Mouse (Mus musculus): Measurements from ENCODE around the gene Entpd1.
"Not testable (repeated sequence)": the region's sequence is repeated elsewhere in the genome, so short reads cannot be mapped to it uniquely, and the experiment has no call there.

The Entpd1 gene

DNA sequence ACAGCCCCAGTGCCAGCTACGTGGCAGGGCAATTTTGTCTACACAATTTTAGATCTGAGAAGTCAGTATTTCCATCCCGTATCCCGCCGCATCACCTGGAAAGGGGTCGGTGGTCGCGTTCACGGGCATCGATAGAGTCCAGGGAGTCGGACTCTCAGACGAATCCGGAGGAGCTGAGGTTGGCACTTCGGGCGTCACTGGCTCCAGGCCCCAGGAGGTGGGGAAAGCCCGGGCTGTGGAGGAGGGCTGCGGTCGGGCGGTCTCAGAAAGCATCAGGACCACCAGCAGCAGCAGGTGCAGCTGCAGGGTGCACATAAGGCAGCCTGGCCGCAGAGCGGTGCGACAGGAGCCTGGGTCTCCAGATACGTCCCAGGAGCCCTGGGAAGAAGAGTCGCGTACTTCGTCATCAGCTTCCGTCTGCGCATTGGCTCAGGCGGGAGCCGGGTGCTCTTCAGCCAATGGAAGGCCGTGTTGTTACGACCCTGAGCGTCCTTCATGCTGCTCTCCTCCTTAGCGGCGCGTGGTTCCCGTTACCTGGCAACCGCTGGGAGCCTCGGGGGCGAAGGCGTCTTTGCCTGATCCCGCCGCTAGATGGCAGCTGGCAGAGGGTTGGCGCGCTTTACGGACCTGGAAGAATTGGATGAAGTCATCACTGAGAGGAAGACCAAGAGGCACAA, at the start of gene Entpd1, which contains the start of gene Tctn3:
Gene Entpd1, plus strand, starts transcription at position 537 of the 677 bp plus-strand sequence.
Gene Tctn3, minus strand, starts transcription at position 404 of the 677 bp plus-strand sequence.
- DNase-seq (ENCODE audit: low read depth), result peak; percentile 94

DNA sequence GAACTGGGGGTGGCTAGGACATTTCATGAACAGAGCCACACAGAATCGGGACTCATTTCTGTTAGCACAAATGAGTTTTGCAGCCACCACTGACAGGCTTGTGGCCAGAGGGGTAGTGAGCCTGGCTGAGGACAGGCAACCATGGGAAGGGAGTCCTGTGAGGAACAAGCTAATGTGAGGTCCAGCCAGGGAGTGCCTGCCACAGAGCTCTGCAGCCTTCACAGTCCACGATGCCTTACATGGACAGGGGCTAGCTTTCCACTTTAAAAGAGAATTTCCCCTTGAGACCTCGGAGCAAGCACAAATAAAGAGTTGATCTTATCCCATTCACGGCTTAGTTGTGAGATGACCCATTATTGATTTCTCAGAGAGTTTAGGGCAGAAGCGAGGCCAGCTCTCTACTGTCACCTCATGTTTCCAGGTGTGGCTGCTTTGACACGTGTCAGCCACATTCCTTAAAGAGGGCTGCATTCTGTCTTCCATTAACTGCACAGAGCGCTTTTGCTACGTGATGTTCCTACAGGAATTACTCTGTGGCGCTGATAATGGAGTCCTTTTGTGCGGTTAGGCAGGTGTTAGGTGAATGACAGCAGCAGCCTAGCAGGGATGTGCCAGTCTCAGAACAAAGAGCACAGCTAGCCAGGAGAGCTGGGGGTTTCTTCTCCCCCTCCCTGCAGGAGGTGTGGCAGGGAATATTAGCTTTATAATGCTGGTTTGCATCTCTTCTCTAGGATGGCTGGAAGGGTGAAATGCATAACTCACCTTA, 48.1 kb upstream of the Entpd1 start:
- DNase-seq (ENCODE audit: low read depth), result no peak

DNA sequence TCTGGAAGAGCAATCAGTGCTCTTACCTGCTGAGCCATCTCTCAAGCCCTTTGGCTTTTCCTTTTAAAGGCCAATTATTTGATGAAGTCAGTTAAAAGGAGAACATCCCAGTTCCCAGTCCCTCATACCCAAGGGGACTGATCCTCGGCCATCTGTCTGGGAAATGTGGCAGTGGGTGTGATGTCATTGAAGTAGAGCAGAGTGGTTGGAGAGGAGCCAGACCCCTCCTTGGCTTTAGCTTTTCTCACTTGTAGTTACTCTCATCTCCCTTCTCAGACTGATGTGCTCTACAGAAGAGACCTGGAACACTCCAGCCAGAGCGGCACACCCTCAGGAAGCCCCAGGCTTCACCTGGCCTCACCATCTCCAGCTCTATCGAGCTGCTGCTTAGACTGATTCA, 44.5 kb upstream of the Entpd1 start:
- DNase-seq (ENCODE audit: low read depth), result no peak

DNA sequence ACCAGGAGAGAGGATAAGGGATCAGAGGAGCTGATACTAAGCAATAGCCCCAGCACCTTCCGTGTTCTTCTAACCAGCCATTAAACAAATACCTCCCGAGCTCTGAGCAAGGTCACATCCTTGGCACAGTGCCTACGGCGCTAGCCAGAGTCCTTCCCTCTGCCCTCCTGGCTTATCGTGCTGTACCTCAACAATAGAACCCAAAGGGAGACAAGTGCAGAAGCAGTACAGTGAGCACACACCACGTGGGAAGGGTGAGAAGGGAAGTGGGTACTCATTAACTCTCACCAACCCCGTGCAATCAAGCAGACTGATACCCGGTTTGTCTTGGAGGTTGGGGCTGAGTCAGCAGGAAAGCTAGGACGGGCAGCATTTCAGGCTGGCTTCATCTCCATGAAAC, 41.4 kb upstream of the Entpd1 start:
- no peak for DNase-seq (ENCODE audit: low read depth)

DNA sequence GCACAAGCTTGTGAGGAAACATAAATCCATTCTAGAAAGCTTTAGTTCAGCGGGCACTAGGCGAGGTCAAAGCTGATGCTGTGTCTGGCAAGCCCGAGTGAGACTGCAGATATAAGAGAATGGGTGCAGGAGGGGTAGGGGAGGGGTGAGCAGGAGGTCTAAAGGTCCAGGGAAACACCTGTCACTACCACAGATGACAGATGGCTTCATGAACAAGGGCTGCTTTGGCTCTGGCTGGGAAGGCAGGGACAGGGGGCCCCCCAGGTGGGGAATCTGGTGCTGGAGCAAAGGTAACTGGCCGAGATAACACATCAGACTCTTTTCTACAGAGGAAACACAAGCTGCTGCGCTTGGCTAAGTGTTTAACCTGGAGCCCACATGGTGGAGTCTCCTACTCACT, 36.7 kb upstream of the Entpd1 start:
- DNase-seq (ENCODE audit: low read depth), result no peak

DNA sequence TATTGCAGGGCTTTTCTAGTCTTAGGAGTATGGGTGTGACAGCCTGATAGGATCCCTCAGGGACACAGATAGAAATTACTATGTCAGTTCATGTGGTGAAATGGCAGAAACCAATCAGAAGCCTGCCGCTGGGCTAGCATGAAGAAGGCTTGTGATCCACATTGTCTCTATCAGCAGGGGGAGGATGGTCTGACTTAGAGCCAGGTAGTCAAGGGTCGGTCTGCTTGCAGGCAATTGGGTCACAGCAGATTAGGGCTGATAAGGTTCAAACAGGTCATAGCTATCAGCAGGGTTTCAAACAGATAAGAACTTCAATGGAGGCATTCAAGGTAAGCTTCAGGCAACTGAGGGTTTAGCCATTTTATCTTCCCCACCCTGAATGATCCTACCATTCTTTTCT, 31.3 kb upstream of the Entpd1 start:
- DNase-seq (ENCODE audit: low read depth), result no peak

DNA sequence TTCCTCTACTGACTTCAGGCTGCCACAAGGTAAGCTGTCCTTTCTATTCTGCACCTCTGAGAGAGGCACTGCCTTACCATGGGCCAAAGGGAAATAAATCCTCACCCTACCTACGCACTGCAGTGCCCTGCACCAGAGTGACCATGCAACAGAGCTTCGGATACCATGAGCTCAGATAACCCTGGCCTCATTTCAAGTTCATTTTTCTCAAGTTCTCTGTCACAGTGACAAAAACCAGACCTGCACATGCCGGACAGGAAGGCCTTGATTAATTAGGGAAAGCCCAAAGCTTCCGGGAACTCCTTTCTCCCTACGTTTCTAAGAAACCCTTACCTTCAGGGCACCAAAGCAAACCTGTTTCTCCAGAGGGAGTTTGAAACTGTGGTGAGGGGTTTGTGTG, 30.5 kb upstream of the Entpd1 start:
- no peak for DNase-seq (ENCODE audit: low read depth)

DNA sequence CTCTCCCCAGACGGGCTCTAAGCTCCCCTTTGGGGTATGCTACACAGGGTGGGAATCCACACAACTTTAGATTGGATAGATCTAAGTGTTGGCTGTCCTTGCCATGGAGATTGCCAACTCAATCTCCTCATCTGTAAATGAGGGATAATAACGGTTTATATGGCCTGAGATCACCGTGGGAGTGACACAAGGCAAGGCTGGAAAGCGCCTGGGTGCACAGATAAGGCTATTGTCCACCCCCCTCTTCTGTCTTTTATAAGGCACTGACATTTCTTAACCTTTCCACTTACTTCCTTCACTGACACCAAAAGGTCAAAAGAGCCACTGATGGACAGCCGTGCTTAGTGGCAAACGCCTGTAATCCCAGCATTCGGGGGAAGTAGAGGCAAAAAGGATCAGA, 25.3 kb upstream of the Entpd1 start:
- no peak for DNase-seq (ENCODE audit: low read depth)

DNA sequence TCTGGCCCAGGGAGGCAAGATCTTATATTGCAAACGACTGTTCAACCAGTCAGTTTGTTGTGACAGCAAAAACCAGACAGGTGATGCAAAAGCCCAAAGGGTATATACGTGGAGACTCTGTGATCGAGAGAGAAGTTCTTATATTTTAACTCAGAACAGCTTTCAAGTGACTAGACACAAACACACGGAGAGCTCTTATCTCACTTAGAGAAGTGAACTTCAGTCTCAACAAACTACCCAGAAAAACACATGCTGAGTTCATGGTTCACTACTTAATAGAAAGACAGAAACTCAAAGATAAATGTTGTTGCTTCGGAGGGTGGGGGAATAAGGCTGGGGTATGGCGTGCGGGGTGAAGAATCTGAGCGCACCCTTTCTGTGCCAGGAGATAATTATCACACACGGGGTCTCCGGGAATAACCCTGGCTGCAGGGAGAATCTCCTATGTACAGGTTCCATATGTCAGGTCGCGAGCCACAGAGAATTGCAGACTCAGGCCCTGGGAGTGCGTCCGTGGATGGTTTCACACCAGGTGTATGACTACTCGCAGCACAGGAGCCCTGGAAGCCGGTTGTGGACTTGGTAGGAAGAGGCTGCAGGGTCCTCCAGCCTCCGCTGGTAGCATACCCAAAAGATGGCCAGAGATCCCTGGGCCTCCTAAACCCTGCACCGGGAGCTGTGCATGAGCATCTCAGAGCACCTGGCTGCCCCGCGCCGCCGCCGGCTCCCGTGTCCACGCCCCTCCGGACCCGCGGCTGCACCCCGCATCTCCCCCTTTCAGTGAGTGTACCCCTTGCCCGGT, 24.5 kb upstream of the Entpd1 start:
- DNase-seq (ENCODE audit: low read depth), result no peak

DNA sequence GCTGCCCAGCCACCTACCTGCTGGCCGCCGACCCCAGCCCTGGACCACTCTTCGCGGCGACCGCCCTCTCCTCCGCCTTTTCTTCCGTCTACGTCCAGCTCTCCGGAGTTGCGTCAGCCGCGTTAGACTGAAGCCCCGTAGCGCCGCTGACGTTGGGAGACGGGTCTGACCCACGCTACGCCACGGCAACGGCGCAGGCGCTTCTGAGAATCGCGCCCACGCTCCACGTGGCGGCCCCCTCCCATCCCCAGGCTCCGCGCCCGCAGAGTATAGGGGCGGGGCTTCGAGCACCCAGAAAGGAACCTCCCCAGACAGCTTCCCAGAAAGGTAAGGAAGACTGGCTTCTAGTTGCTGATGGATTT, 23.9 kb upstream of the Entpd1 start, which contains the start of gene Aldh18a1:
Gene Aldh18a1, minus strand, starts transcription at position 171 of the 362 bp plus-strand sequence.
- DNase-seq (ENCODE audit: low read depth), result peak; percentile 89

DNA sequence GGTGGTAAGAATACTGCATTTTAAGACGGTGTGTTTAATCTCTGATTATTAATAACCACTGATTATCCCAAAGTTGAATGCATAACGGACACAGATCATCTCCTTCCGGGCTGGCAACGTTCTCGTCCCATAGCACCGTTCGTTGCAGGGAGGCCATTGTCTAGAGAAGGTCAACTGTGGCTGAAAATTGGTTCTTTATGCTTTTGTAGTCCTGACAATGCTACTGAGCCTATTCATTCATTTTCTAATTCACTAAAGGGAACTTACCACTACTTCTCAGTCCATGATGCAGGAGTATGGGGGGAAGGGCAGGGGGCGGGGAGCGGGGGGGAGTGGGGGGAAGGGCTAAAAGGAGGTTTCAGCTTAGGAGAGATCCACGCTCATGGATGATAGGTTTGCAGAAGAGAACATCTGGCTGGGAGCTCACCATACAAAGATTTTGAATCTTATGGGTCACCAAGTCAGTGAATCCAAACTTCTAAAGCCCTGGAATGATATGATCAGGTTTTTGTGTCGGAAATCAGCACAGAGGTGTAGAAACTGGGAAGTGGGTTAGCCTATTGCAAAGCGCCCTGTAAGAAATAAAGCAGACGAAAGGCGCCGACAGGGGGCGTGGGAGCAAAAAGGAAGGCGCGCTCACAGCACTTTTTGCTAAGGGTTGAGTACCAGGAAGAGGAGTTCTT, 23.2 kb upstream of the Entpd1 start:
- peak; percentile 86 for DNase-seq (ENCODE audit: low read depth)

DNA sequence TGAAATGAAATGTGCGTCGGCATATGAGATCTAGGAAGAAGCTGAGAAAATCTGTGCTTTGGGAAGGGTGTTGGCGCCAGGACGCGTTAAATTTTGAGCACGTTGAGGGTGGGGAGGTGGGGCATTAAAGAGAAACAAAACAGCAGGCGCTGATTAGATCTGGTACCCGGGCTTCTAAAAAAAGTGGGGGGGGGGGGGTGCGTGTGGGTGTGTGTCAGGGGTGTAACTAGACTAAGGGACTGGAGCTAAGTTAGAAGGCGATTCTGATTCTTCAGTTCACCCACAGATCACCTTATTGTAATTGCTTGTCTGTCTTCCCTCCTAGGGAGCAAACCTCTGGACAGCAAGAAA, 22.7 kb upstream of the Entpd1 start:
- DNase-seq (ENCODE audit: low read depth), result no peak

DNA sequence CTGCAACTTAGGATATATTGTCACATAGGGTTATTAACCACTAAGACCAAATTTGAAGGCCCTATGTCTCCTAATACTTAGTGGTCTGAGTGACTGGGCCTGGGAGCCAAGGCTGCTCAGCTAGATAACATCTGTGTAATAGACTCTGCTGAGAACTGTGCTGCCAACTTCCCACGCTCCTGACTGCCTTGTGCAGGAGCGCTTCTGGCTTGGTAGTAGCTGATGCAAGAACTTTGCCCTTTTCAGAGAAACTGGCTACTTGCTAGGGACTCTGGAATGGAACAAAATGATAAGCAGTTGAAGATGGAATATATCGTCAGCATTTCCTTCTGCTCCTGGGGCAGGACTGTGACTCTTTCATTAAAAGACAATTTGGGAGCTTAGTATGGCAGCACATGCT, 16.9 kb upstream of the Entpd1 start:
- peak; percentile 76 for DNase-seq (ENCODE audit: low read depth)

DNA sequence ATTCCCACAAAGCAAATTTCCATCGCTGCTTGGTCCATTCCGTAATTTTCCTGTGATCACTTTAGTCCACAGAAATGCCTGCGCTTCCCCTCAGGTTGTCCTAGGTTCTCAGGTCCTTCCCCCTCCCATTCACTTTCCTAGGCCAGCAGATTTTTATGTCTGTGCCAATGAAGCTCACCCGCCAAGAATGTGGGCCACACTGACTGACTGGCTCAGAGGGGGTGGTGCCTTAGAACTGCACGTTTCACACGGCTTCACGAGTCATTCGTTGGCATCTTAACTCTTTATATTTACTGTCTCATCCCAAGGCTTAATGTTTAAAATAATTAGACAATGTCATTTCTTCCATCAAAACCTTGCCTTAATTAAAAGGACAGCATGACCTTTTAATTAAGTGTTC, 16.3 kb upstream of the Entpd1 start:
- DNase-seq (ENCODE audit: low read depth), result peak; percentile 85

DNA sequence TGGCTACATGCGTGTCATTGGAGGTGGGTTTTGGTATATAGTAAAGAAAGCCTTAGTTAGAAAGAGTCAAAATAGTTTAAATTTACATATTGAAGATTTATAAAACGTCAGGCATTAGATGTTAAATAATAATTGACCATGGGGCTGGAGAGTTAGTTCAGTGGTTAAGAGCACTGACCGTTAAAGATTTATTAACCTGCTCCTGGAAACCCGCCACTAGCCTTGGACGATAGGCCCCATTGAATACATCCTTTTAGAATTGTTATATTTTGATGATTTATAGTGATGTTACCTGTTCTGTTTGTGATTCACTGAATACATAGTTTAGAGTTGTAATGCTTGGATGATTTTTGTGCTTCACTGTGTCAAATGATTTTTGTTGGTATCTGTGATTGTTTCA, 11.3 kb upstream of the Entpd1 start:
- DNase-seq (ENCODE audit: low read depth), result not testable (repeated sequence)

DNA sequence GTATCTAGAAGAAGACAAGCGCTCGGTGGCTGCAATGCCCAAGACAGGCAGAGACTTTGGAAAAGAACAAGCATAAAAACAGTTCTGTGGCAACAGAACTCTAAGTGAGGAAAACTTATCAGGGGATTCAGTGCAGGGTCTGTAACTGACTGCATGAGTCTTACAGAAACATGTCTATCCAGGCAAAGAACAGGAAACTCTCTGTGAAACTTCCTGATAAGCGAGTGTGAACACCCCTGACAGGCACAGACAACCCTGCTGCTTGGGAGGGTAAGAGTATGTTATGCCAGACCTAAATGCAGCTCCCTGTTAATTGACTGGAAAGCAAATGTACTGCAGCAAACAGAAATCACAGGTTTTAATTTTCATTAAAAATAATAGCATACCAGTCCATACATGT, 10.3 kb upstream of the Entpd1 start:
- DNase-seq (ENCODE audit: low read depth), result no peak

DNA sequence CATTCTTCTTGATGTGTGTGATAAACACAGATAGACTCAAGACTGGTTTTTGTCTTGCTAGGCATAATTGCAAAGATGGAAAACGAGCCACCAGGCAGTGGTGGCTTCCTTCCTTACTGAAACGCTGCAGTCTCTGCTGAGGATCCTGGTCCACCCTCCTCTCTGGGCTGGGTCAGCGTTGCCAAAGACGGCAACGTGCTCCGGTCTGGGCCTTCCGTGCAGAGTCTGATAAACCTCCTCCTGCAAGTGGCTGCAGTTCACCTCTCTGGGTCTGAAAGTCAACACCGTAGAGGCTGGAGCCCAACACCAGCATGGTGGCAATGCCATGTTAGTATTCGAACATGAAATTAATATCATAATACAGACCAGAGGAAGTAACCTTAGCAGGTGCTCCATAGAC, 7.0 kb upstream of the Entpd1 start:
- DNase-seq (ENCODE audit: low read depth), result no peak

DNA sequence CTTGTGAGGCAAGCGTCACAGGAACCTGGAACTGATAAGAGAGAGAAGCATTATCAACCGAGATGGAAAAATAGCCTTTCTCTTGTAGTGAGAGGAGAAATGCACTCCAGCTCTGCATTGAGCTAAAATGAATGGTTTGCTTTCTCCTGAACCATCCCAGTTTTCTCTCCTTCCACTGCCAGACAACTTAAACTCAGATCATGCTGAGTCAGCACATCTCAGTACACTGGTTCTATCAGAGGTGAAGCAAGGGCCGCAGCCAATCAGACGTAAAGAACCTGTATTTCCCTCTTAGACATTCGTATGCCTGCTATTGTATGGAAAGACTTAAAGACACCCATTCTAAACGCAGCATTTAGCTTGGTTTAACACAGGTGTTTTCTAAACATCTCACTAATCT, 4.5 kb upstream of the Entpd1 start:
- DNase-seq (ENCODE audit: low read depth), result no peak

DNA sequence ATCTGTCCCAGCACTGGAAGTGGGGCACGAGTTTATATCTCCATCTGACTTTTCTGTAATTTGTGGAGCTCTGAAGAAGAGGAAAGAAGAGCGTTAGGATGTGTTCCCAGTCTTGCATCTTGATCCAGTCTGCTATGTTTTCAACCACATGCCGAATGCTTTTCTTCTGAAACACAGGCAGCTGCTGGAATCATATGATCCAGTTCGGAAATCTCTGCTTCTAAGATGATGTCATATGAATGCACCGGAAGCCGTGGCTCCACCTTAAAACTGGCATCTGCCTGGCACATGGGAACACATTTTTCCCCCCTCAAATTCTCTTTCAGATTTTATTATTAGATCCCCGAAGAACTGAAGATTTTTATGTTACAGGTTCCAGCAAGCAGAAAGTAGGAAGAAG, 2.6 kb downstream of the Entpd1 start:
- peak; percentile 53 for DNase-seq (ENCODE audit: low read depth)

DNA sequence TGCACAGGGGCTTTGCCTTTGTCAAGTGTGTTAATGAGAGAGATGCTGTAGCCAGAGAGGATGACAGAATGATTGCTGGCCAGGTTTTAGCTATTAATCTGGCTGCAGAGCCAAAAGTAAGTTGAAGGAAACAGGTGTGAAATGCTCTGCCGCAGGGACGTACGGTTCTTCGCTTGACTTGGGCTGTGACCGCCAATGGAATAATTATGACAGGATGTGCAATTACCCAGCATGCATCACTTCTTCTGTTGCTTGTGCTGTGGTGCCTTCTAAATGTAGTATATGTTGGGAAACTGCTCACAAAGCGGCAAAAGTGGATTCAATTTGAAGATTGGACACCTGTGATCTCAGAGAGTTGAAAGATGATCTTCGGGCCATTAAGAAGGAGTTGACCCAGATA, 3.9 kb downstream of the Entpd1 start:
- no peak for DNase-seq (ENCODE audit: low read depth)

DNA sequence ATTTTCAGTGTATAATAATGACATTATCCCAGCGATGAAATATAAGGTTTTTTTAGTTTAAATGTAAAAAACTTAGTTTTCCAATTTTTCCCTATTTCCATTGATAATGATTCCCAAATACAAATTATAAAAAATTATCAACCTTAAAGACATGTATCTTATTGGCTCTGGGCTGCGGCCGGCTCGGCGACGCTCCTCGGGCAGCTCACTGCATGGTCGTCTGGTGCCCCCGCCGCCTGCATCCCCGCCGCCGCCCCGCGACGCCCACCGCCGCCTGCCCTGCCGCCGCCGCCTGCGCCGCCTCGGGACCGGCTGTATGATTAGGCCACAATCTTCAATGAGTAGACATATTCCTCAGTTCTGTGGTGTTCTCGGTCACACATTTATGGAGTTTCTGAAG, 9.4 kb downstream of the Entpd1 start:
- not testable (repeated sequence) for DNase-seq (ENCODE audit: low read depth)

DNA sequence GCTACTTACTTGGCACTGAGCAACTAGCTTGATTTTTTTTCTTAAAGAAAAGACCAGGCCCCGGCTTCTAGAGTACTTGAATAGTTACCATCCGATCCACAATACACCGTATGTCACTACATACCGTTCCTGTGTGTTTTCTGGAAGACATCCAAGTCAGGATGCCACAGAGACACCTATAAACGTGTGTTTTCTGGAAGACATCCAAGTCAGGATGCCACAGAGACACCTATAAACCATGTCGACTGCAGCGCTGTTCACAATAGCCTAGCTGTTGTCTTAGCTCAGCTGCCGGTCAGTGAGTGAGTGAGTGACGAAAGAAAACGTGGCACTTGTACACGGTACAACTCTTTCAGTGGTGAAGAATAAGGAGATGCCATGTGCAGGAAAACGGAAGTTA, 13.8 kb downstream of the Entpd1 start:
- DNase-seq (ENCODE audit: low read depth), result no peak

Data from fibroblast of lung, adult 2 months (primary cell).